Mouse (Mus musculus): Measurements from ENCODE around the gene Caskin2.

DNA sequence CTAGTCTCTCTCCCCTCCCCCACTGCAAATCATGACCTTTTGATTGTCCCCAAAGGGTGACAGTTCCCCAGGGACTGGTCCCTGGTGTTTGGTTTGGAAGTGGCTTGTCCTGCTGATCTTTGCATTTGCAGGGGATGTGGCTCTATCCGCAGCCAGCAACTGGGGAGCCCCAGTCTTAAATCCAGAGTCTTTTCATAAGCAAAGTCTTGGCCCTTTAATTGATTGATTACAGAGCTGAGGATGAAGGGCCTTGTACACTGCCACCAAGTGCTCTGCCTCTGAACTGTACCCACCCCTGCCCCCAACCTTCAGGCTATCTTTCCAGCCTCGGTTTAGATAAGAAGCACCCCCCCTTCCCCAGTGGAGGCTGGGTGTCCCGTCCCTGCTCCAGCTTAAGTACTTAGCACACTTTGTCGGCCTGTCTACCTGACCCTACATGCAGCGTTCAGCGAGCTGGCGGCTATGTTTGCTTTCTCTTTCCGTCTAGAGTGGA is 19.6 kb upstream of the Caskin2 start:
- TF ChIP-seq EP300 (IDR thresholded peaks at IDR 0.05; ENCODE audit: low read depth in 1 of 2, low read length in 2 of 2) (peak in 1 of 2 experiments; percentile 62; a peak in 2 of 4 replicates), TCF12 (IDR thresholded peaks at IDR 0.05; ENCODE audit: low read depth, low read length) (peak; percentile 53; the same call in 1 of the 2 replicates), NELFE (IDR thresholded peaks at IDR 0.05; ENCODE audit: low read depth, low read length) (no peak), CTCF (IDR thresholded peaks at IDR 0.05 in 2 of 3, conservative IDR thresholded peaks at IDR 0.05 in 1 of 3; ENCODE audit: control insufficient read depth in 1 of 3, insufficient read depth in 1 of 3, low read depth in 2 of 3, low read length in 3 of 3, poor library complexity in 1 of 3, severe bottlenecking in 1 of 3) (peak in 2 of 3 experiments; percentile 17 to 33; a peak in 3 of 6 replicates)

Data from MEL (cell line).